Mouse (Mus musculus) adrenal gland, postnatal 36 days (tissue): Measurements from ENCODE around the gene Gm19402. TPM values are rescaled to one million over a fixed set of nuclear protein-coding genes. Genes with fewer than 3 reads are reported as not detected.

Experiments
- DNase-seq, 2 experiments: peaks; one replicate each; pipeline ENCODE4 v3.0.0; 2021; ENCODE audit warnings: mixed read lengths in 1 of 2
- microRNA-seq: library from miRNA; unstranded; fragments of <30 nt; microRNA quantifications from one replicate; pipeline ENCODE4 v1.2.0, GENCODE M21; 2021
- total RNA-seq, 2 experiments: library from RNA; stranded (reverse); gene quantifications; 2 replicates each; pipeline ENCODE4 v1.2.3; 2021

Gene Gm19402
- total RNA-seq, 2 experiments from 2014 or later: not detected

DNA sequence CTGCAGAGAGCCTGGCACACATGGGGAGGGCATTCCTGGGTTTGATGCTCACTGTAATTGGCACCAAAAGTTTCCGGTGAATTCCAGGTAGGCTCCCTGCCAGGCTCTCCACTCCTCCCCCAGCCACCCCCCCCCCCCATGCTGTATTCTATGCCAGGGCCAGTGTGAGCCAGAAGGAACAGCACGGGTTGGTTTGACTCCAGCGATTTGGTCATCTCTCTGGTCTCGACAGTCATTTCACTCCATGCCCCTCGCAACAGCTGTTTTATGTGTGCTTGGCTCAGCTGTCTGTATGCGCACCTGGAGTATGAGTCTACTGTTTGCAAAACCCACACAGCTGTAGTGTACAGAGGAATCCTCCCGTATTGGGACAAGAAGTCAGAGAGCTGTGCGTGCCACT is 24.2 kb downstream of the Gm19402 start:
- no peak for DNase-seq

DNA sequence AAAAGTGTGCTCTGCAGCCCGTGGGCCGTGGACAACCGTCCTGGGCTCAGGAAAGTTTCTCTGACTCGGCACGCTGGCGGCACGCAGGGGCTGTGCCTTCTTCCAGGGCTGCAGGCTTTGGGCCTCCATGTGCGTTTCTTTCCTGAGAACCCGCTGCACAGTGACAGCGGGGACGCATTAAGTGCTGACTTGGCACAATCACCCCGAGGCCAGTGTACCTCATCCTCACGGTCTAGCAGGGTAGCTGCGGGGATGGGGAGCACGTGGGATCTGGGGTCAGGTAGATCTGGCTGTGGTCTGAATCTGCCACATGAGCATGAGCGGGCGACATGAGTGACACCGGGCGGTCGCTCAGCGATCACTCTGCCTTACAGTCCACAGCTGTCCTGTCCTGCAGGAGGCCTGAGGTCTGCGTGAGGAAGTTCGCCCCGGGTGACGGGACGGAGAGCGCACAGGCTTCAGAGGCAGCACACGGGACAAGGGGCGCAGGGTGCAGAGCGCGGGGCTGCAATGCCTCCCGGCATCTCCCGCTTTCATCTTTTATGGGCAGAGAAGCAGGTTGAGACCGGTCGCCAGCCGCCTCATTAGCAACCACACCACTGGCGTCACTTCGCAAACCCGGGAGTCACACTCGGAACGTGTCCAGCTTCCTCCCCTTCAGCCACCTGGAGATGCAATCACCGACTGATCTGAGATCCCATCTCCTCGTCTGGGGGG is 26.4 kb downstream of the Gm19402 start:
- no peak for DNase-seq

DNA sequence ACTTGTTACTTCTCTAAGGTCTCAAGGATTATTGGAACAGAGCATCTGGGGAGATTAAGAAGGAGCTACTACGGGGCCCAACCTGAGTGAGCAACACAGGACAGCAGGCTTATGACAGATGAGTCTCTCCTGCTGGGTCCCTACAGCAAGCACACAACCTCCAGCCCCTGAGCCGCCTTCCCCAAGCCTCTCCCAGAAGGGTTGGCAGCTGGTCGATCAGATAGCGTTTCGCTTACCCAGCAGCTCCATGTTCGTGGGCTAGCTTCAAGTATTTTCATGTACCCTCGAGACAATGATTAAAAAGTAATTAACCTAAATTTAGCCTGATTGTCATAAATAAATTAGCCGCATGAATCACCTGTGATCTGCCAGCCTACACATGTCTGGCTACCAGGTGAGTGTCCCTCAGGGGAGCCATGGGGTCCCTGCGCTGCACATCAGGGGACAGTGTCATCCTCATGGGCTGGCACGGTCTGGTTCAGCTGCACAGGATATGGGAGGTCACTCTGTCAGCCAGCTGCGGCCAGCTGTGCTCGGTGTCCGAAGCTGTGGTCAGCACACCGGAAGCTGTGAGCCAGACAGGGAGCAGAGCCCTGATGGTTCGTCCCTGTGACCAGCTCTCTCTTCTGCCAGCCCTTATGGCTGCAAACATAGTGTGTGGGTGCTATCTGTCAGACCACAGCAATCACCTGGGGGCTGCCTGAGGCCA is 32.1 kb downstream of the Gm19402 start:
- DNase-seq: no peak

DNA sequence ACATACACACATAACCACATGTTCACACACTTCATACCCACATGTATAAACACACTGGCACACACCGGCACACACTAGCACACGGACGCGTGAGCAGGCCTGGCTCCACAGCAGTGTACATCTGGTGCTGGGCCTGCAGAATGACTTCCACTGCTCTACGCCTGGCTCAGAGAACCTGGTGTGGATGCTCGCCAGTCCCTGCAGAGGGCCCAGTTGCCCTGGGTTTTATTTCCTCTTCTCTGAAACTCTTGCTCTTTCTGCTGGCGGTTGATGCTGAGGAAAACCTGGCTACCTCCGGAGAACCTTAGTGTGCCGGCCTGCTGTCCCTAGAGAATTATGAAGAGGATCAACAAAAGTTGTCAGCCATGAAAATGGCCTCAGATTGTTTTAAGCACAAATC is 38.5 kb downstream of the Gm19402 start:
- no peak for DNase-seq

DNA sequence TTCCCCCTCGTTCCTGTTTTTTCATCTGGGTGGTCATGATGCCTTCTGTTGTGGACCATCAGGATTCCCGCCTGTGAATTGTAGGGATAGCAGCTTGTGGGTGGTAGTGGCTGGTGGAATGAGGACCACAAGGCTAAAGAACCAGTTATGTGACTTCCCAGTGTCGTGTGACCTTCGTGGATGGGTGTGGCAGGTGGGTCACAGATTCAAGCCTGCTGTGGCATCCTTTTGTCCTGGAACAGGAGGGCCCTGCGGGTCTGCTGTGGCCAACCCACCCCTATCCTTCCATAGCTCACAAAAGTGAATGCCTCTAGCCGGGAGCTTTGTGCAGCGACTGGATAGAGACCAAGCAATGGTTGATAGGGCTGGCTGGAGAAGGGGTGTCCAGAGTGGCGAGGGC is 42.7 kb downstream of the Gm19402 start:
- DNase-seq: no peak

DNA sequence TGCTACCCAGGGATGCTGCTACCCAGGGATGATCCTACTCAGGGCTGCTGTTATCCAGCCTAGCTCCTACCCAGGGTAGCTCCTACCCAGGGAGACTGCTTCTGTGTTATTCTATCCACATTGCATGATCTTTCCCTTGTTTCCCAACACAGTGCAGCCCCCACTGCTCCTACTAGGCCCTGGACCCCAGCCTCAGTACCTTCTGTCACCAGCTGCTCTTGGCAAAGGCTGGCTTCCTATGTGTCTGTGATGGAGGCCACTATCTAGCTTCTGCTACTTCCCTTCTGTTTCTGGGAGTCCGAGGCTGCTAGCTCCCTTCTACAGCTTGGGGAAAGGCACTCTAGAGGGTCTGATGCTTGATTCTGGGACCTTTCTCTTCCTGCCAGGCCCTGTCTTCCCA is 43.1 kb downstream of the Gm19402 start:
- no peak for DNase-seq

DNA sequence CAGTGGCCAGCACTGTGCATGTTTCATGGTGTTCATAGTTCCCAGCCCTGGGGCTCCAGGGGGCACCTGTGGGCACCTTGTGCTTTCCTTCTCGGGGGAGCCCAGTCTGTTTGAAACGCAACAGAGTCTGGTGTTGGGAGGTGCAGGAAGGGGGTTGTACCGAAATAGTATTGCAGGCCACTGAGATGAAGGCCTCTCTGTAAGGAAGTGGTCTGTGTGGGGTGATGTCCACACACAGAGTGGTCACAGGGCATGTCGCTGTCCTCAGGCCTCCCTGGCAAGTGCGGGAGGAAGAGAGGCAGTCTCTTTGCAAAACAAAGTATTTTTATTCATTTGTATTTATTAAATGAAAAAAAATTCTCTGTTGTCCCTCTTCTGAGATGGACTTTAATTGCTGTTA is 45.0 kb downstream of the Gm19402 start:
- DNase-seq: no peak

DNA sequence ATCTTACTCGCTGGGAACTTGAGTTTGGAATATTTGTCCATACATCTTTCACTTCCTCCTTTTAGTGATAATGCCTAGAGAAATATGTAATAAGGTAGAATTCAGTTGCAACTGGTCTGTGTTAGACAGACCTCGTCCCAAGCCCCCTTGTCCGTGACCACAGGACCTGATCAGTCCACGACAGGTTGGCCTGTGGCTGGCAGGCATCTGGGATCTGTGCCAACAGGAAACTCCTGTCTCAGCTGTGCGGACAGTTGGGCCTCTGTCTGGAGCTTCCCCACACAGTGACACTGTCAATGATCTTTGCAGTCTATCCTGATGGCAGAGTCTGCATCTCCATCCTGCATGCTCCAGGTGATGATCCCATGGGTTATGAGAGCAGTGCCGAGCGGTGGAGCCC is 47.4 kb downstream of the Gm19402 start:
- no peak for DNase-seq

Small RNA genes within 50 kb of the gene (microRNA-seq; reads per million reads assigned to microRNA genes)
- 18.2 reads per million, percentile 31 among the genes with 10 or more reads in this experiment for gene Mir1930

Other genes starting within 250 kb of the Gm19402 start
- gene Fam207a, start 175.0 kb downstream of the Gm19402 start, total RNA-seq: 10 to 100 TPM; 19.2 to 25.0 TPM
- 1 to 10 TPM; 4.2 to 9.1 TPM for gene Itgb2, start 160.5 kb downstream of the Gm19402 start, total RNA-seq
- 100 to 1,000 TPM; 197 to 219 TPM for gene Pttg1ip, start 109.0 kb downstream of the Gm19402 start, total RNA-seq
- 100 to 1,000 TPM in 1 of 2 experiments, 10 to 100 TPM in 1; 89.0 to 106 TPM for gene Sumo3, start 84.7 kb downstream of the Gm19402 start, total RNA-seq
- gene Gm49325, start 84.6 kb downstream of the Gm19402 start, total RNA-seq: 10 to 100 TPM; 24.1 to 27.6 TPM
- 10 to 100 TPM; 57.3 to 67.6 TPM for gene Ube2g2, start 68.5 kb downstream of the Gm19402 start, total RNA-seq
- gene Tspear, start 4.2 kb downstream of the Gm19402 start, total RNA-seq: under 1 TPM; 0.16 to 0.23 TPM
- gene Gm9508, start 6.5 kb upstream of the Gm19402 start, total RNA-seq: not detected
- gene Gm10272, start 15.9 kb upstream of the Gm19402 start, total RNA-seq: not detected
- gene Gm10024, start 20.7 kb upstream of the Gm19402 start, total RNA-seq: not detected
- not detected for gene Gm10142, start 25.1 kb upstream of the Gm19402 start, total RNA-seq
- not detected for gene Krtap12-1, start 29.8 kb upstream of the Gm19402 start, total RNA-seq
- not detected for gene Gm10100, start 35.7 kb upstream of the Gm19402 start, total RNA-seq
- gene Gm18596, start 51.9 kb upstream of the Gm19402 start, total RNA-seq: not detected
- not detected for gene Gm9736, start 60.6 kb upstream of the Gm19402 start, total RNA-seq
- gene Gm3233, start 68.9 kb upstream of the Gm19402 start, total RNA-seq: not detected
- gene Gm3238, start 80.6 kb upstream of the Gm19402 start, total RNA-seq: not detected
- not detected for gene Gm7138, start 86.2 kb upstream of the Gm19402 start, total RNA-seq
- gene Gm3250, start 91.8 kb upstream of the Gm19402 start, total RNA-seq: not detected
- gene Gm7137, start 97.4 kb upstream of the Gm19402 start, total RNA-seq: not detected
- gene Gm9639, start 104.3 kb upstream of the Gm19402 start, total RNA-seq: not detected
- not detected for gene Gm19668, start 108.4 kb upstream of the Gm19402 start, total RNA-seq
- not detected for gene Gm9507, start 121.1 kb upstream of the Gm19402 start, total RNA-seq
- not detected for gene Gm2696, start 123.9 kb upstream of the Gm19402 start, total RNA-seq
- gene Krtap10-4, start 136.3 kb upstream of the Gm19402 start, total RNA-seq: not detected
- not detected for gene Krtap10-10, start 145.2 kb upstream of the Gm19402 start, total RNA-seq
- gene Gm36176, start 156.0 kb upstream of the Gm19402 start, total RNA-seq: not detected
- gene Gm10318, start 162.1 kb upstream of the Gm19402 start, total RNA-seq: not detected
- not detected for gene Gm3285, start 171.2 kb upstream of the Gm19402 start, total RNA-seq
- gene Lrrc3, start 211.8 kb upstream of the Gm19402 start, total RNA-seq: 1 to 10 TPM; 4.2 to 5.7 TPM